Mouse (Mus musculus) kidney, postnatal 36 days (tissue): ENCODE measurements at regions not wholly inside any gene's neighbourhood (a gene's known extent, or its start where the extent isn't known, plus 50 kb on each side); places are given as distances from the start of the nearest gene placed in this dataset.
"Not testable (repeated sequence)": the region's sequence is repeated elsewhere in the genome, so short reads cannot be mapped to it uniquely, and the experiment has no call there.

Experiments
- DNase-seq, 2 experiments: peaks; one replicate each; pipeline ENCODE4 v3.0.0; 2021 to 2022; ENCODE audit warnings: mixed read lengths in 2 of 2

DNA sequence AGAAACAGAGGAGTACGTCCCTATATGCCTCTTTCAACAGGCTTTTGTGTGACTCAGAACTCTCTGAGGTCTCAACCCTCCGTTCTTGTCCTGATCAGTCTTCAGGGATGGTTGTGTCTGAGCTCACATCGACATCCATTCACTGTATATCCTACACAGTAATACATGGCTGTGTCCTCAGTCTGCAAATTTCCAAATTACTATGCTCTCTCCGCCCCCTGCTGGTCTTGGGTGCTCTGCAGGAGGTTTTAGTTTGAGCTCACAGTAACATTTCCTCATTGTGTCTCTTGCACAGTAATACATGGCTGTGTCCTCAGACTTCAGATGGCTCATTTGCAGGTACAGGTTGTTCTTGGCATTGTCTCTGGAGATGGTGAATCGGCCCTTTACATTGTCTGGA lies 53.5 kb downstream of the Adam6a start:
- DNase-seq, result peak in 1 of 2 experiments; percentile 4

DNA sequence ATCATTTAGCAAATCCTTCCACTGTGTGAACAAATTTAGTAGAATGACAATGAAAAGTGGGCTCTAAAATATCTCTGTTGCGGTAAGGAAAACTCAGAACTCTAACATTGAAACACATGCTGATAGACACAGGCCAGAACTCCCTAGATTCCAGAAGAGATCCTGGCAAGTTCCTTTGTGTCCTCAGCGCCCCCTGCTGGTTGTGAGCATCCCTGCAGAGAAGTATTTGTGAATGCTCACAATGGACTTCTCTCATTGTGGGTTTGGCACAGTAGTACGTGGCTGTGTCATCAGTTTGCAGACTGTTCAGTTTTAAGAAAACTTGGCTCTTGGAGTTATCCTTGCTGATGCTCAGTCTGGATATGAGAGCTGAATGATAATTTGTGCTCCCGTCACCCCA lies 67.2 kb downstream of the Adam6a start:
- DNase-seq, result peak; percentile 2 to 66

DNA sequence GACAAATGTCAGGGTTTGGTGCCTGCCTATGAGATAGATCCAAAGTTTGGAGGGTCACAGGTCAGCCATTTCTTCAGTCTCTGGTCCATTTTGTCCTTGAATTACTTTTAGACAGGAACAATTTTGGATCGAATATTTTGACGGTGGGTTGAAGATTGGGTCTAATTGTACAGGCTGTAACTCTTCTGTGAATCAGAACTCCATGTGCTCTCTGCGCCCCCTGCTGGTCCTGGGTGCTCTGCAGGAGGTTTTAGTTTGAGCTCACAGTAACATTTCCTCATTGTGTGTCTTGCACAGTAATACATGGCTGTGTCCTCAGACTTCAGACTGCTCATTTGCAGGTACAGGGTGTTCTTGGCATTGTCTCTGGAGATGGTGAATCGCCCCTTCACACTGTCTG lies 81.5 kb downstream of the Adam6a start:
- DNase-seq, result not testable (repeated sequence)

DNA sequence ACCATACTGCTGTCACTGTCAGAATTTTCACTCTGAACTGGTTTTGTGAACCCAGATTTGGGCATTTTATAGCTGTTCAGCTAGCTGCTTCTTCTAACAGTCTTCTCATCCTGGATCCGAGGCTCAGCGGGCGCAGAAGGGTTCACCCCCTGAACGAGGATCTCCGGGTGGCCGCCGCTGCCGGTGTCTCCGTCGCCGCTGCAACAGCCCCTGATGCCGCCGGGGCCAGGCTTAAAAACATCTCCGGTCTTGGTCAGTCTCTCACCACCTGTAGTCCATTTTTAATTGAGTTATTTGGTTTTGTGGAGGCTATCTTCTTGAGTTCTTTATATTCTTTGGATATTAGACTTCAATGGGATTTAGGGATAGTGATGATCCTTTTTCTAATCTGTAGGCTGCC lies 87.1 kb downstream of the Adam6a start:
- DNase-seq, result not testable (repeated sequence)
